Mouse (Mus musculus): ENCODE measurements around the gene Hist1h1t. TPM values are rescaled to one million over a fixed set of nuclear protein-coding genes. Genes with fewer than 3 reads are reported as not detected.
A peak's percentile ranks its signal among the peaks of the same experiment; 100 is the strongest.
"Not testable (repeated sequence)": the region's sequence is repeated elsewhere in the genome, so short reads cannot be mapped to it uniquely, and the experiment has no call there.

The Hist1h1t gene
- total RNA-seq, 2 experiments from 2014 or later: not detected

GRCm38 (mm10) chr13:23697491-23698299 is 2.1 kb downstream of the Hist1h1t start:
- DNase-seq: peak in 1 of 2 experiments; percentile 45
- intact Hi-C loops (cut with DNase I): loop anchor here (1.0 to 5.0 kb wide), 6 partner anchors 12 to 1655 kb away; partner anchors contain the start of genes Hist1h1e, Hist1h2af, Hist1h2ag and Hist1h2bj

GRCm38 (mm10) chr13:23698300-23698693 is 2.7 kb downstream of the Hist1h1t start, which contains the start of gene Hist1h4c:
Gene Hist1h4c, minus strand, starts transcription at chr13:23698454.
- peak; percentile 100 for DNase-seq
- intact Hi-C loops (cut with DNase I): loop anchor here (1.0 to 5.0 kb wide), 6 partner anchors 13 to 1656 kb away; partner anchors contain the start of genes Hist1h1e, Hist1h2af, Hist1h2ag and Hist1h2bj

GRCm38 (mm10) chr13:23698996-23699395 is 3.4 kb downstream of the Hist1h1t start:
- DNase-seq: no peak
- intact Hi-C loops (cut with DNase I): loop anchor here (1.0 to 5.0 kb wide), 6 partner anchors 14 to 1657 kb away; partner anchors contain the start of genes Hist1h1e, Hist1h2af, Hist1h2ag and Hist1h2bj

GRCm38 (mm10) chr13:23699767-23700166 is 4.2 kb downstream of the Hist1h1t start:
- intact Hi-C loops (cut with DNase I): loop anchor here (5.0 kb wide), 4 partner anchors 117 to 1657 kb away; partner anchors contain the start of genes Hist1h2af, Hist1h2ag, Hist1h2bj and Hist1h4d
- DNase-seq: no peak

GRCm38 (mm10) chr13:23700786-23701520 is 5.3 kb downstream of the Hist1h1t start:
- DNase-seq: peak; percentile 70 to 71
- intact Hi-C loops (cut with DNase I): loop anchor here (1.0 kb wide), 1 partner anchor 31 kb away; no protein-coding TSS in a partner anchor

- intact Hi-C loops (cut with DNase I): no loop called here
Observed at GRCm38 (mm10) chr13:23702220-23702619, 6.6 kb downstream of the Hist1h1t start.

GRCm38 (mm10) chr13:23702801-23703200 is 7.2 kb downstream of the Hist1h1t start:
- intact Hi-C loops (cut with DNase I); DNase-seq: not testable (repeated sequence)

More at GRCm38 (mm10) chr13:23702220-23702619, 6.6 kb downstream of the Hist1h1t start:
- DNase-seq: no peak

GRCm38 (mm10) chr13:23705751-23706356 is 10.2 kb downstream of the Hist1h1t start:
- intact Hi-C loops (cut with DNase I): no loop called here
- no peak for DNase-seq

- no peak for DNase-seq
- intact Hi-C loops (cut with DNase I): no loop called here
Observed at GRCm38 (mm10) chr13:23706771-23707170, 11.2 kb downstream of the Hist1h1t start.

- intact Hi-C loops (cut with DNase I): no loop called here
- DNase-seq: no peak
Observed at GRCm38 (mm10) chr13:23708041-23708440, 12.4 kb downstream of the Hist1h1t start.

GRCm38 (mm10) chr13:23708654-23709053 is 13.0 kb downstream of the Hist1h1t start:
- no peak for DNase-seq
- intact Hi-C loops (cut with DNase I): no loop called here

GRCm38 (mm10) chr13:23709714-23710373 is 14.2 kb downstream of the Hist1h1t start:
- intact Hi-C loops (cut with DNase I): no loop called here

GRCm38 (mm10) chr13:23710374-23711089 is 14.9 kb downstream of the Hist1h1t start, which contains the start of gene Hfe:
Gene Hfe, minus strand, starts transcription at chr13:23710854.
- intact Hi-C loops (cut with DNase I): no loop called here
- DNase-seq: peak; percentile 63 to 74

More at GRCm38 (mm10) chr13:23709714-23710373, 14.2 kb downstream of the Hist1h1t start:
- no peak for DNase-seq

GRCm38 (mm10) chr13:23716261-23717042 is 20.8 kb downstream of the Hist1h1t start:
- no peak for DNase-seq

GRCm38 (mm10) chr13:23717176-23717575 is 21.6 kb downstream of the Hist1h1t start:
- no peak for DNase-seq
- intact Hi-C loops (cut with DNase I): no loop called here

More at GRCm38 (mm10) chr13:23716261-23717042, 20.8 kb downstream of the Hist1h1t start:
- intact Hi-C loops (cut with DNase I): no loop called here

- DNase-seq; intact Hi-C loops (cut with DNase I): not testable (repeated sequence)
Observed at GRCm38 (mm10) chr13:23717593-23718245, 22.1 kb downstream of the Hist1h1t start.

- intact Hi-C loops (cut with DNase I): no loop called here
- no peak for DNase-seq
Observed at GRCm38 (mm10) chr13:23724239-23724638, 28.6 kb downstream of the Hist1h1t start.

GRCm38 (mm10) chr13:23725213-23725612 is 29.6 kb downstream of the Hist1h1t start:
- DNase-seq: no peak

More at GRCm38 (mm10) chr13:23725213-23725612, 29.6 kb downstream of the Hist1h1t start:
- intact Hi-C loops (cut with DNase I): no loop called here
